Mouse (Mus musculus): ENCODE measurements around the gene Dgkq. TPM values are rescaled to one million over a fixed set of nuclear protein-coding genes. Genes with fewer than 3 reads are reported as not detected.

Gene Dgkq
- total RNA-seq, 1 experiment = 25.5 TPM

- DNase-seq (ENCODE audit: low read depth, low spot score) = no peak
- no peak overlapping the region for H3K27ac ChIP-seq (ENCODE audit: insufficient read depth, low read depth, low read length, poor library complexity, severe bottlenecking)
- H3K9me3 ChIP-seq (ENCODE audit: control insufficient read depth, insufficient read depth, low read depth, low read length) = no peaks in the 10 kb centered on the region
- peaks cover 0 to 2% of the 10 kb centered on the region in 2 experiments; a peak in 1 of 4 replicates for H3K4me1 ChIP-seq (ENCODE audit: control insufficient read depth in 2 of 2, insufficient read depth in 2 of 2, low read length in 2 of 2, poor library complexity in 1 of 2)
- peaks cover 6% of the 10 kb centered on the region; the same call in 1 of the 2 replicates for H3K36me3 ChIP-seq (ENCODE audit: control insufficient read depth, insufficient read depth, low read length, poor library complexity, severe bottlenecking)
- in situ Hi-C loops (cut with MboI; ENCODE audit: low sequenced_read_pairs in 2 of 2, unreplicated experiment in 2 of 2) = no loop called here
- H3K4me3 ChIP-seq (ENCODE audit: insufficient read depth in 1 of 2, low read depth in 1 of 2, low read length in 2 of 2, poor library complexity in 1 of 2, severe bottlenecking in 1 of 2) = no peak overlapping the region
- H3K9ac ChIP-seq (ENCODE audit: insufficient read depth, low read depth, low read length, poor library complexity, severe bottlenecking) = no peak overlapping the region
- no peak for TF ChIP-seq MAFK (IDR thresholded peaks at IDR 0.05; ENCODE audit: insufficient read depth, low read depth, low read length)
- TF ChIP-seq CHD2 (IDR thresholded peaks at IDR 0.05; ENCODE audit: low read depth, low read length) = no peak
- TF ChIP-seq ZNF384 (IDR thresholded peaks at IDR 0.05; ENCODE audit: low read depth, low read length) = no peak
- TF ChIP-seq HCFC1 (IDR thresholded peaks at IDR 0.05; ENCODE audit: borderline replicate concordance, insufficient read depth, low read length) = no peak
- no peak for TF ChIP-seq ZC3H11A (IDR thresholded peaks at IDR 0.05; ENCODE audit: borderline replicate concordance, low read depth, low read length)
Measured at GRCm38 (mm10) chr5:108708419-108708818, 38.9 kb upstream of the Dgkq start.

GRCm38 (mm10) chr5:108707758-108708157, 38.3 kb upstream of the Dgkq start:
- no peak for DNase-seq (ENCODE audit: low read depth, low spot score)
- in situ Hi-C loops (cut with MboI; ENCODE audit: low sequenced_read_pairs in 2 of 2, unreplicated experiment in 2 of 2) = no loop called here
- H3K4me3 ChIP-seq (ENCODE audit: insufficient read depth in 1 of 2, low read depth in 1 of 2, low read length in 2 of 2, poor library complexity in 1 of 2, severe bottlenecking in 1 of 2) = no peak overlapping the region
- H3K4me1 ChIP-seq (ENCODE audit: control insufficient read depth in 2 of 2, insufficient read depth in 2 of 2, low read length in 2 of 2, poor library complexity in 1 of 2) = peaks cover 0 to 2% of the 10 kb centered on the region in 2 experiments; a peak in 1 of 4 replicates
- H3K9me3 ChIP-seq (ENCODE audit: control insufficient read depth, insufficient read depth, low read depth, low read length) = no peaks in the 10 kb centered on the region
- TF ChIP-seq HCFC1 (IDR thresholded peaks at IDR 0.05; ENCODE audit: borderline replicate concordance, insufficient read depth, low read length) (no peak), MAFK (IDR thresholded peaks at IDR 0.05; ENCODE audit: insufficient read depth, low read depth, low read length) (no peak), ZNF384 (IDR thresholded peaks at IDR 0.05; ENCODE audit: low read depth, low read length) (no peak), ZC3H11A (IDR thresholded peaks at IDR 0.05; ENCODE audit: borderline replicate concordance, low read depth, low read length) (no peak), CHD2 (IDR thresholded peaks at IDR 0.05; ENCODE audit: low read depth, low read length) (no peak)
- no peak overlapping the region for H3K27ac ChIP-seq (ENCODE audit: insufficient read depth, low read depth, low read length, poor library complexity, severe bottlenecking)
- H3K9ac ChIP-seq (ENCODE audit: insufficient read depth, low read depth, low read length, poor library complexity, severe bottlenecking) = no peak overlapping the region
- H3K36me3 ChIP-seq (ENCODE audit: control insufficient read depth, insufficient read depth, low read length, poor library complexity, severe bottlenecking) = peaks cover 8% of the 10 kb centered on the region; the same call in 1 of the 2 replicates

GRCm38 (mm10) chr5:108703754-108704626, 34.5 kb upstream of the Dgkq start:
- in situ Hi-C loops (cut with MboI; ENCODE audit: low sequenced_read_pairs in 2 of 2, unreplicated experiment in 2 of 2) = no loop called here
- no peak for TF ChIP-seq HCFC1 (IDR thresholded peaks at IDR 0.05; ENCODE audit: borderline replicate concordance, insufficient read depth, low read length)
- TF ChIP-seq CHD2 (IDR thresholded peaks at IDR 0.05; ENCODE audit: low read depth, low read length) = no peak
- no peak for TF ChIP-seq ZNF384 (IDR thresholded peaks at IDR 0.05; ENCODE audit: low read depth, low read length)
- TF ChIP-seq MAFK (IDR thresholded peaks at IDR 0.05; ENCODE audit: insufficient read depth, low read depth, low read length) = no peak
- TF ChIP-seq ZC3H11A (IDR thresholded peaks at IDR 0.05; ENCODE audit: borderline replicate concordance, low read depth, low read length) = no peak

DNA sequence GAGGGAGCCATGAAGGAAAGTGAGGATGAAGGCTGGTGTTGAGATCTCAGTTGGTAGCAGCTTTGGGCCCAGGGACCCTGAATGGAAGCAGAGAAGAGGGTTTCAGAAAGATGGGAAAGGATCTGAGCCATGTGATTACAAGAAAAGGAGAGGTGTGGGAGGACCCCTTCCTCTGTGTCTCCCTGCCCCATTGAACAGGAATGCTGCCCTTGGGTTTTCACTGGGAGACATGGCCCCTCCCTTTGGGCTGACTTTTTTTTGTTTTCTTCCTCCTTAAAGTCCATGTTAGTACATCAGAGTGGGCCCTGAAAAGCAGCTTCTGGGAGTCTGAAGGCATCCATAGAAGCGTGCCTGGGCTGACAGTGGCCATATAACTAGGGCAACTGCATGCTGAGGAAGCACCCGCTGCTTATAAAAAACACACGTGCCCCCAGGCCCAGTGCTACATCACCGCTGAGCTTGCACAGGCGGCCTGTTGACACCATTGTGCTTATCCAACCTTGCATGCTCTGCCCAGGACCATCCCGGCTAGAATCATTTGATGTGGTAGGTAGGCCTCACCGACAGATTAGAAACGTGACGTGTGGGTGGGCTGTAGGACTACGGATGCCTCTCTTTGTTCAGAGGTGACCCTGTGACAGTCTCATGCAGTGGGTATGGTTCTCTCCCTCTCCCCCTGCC, 32.0 kb upstream of the Dgkq start:
- Histone ChIP-seq H3K9me3 (ENCODE audit: control insufficient read depth, insufficient read depth, low read depth, low read length) (no peaks in the 10 kb centered on the region), H3K9ac (ENCODE audit: insufficient read depth, low read depth, low read length, poor library complexity, severe bottlenecking) (no peak overlapping the region), H3K36me3 (ENCODE audit: control insufficient read depth, insufficient read depth, low read length, poor library complexity, severe bottlenecking) (peaks cover 8% of the 10 kb centered on the region; the same call in 1 of the 2 replicates), H3K4me1 (ENCODE audit: control insufficient read depth in 2 of 2, insufficient read depth in 2 of 2, low read length in 2 of 2, poor library complexity in 1 of 2) (no peaks in the 10 kb centered on the region), H3K4me3 (ENCODE audit: insufficient read depth in 1 of 2, low read depth in 1 of 2, low read length in 2 of 2, poor library complexity in 1 of 2, severe bottlenecking in 1 of 2) (no peak overlapping the region), H3K27ac (ENCODE audit: insufficient read depth, low read depth, low read length, poor library complexity, severe bottlenecking) (no peak overlapping the region)
- no peak for TF ChIP-seq ZC3H11A (IDR thresholded peaks at IDR 0.05; ENCODE audit: borderline replicate concordance, low read depth, low read length)
- TF ChIP-seq HCFC1 (IDR thresholded peaks at IDR 0.05; ENCODE audit: borderline replicate concordance, insufficient read depth, low read length) = no peak
- in situ Hi-C loops (cut with MboI; ENCODE audit: low sequenced_read_pairs in 2 of 2, unreplicated experiment in 2 of 2) = no loop called here
- no peak for DNase-seq (ENCODE audit: low read depth, low spot score)

More at GRCm38 (mm10) chr5:108703754-108704626, 34.5 kb upstream of the Dgkq start:
- Histone ChIP-seq H3K4me3 (ENCODE audit: insufficient read depth in 1 of 2, low read depth in 1 of 2, low read length in 2 of 2, poor library complexity in 1 of 2, severe bottlenecking in 1 of 2) (no peak overlapping the region), H3K27ac (ENCODE audit: insufficient read depth, low read depth, low read length, poor library complexity, severe bottlenecking) (no peak overlapping the region), H3K4me1 (ENCODE audit: control insufficient read depth in 2 of 2, insufficient read depth in 2 of 2, low read length in 2 of 2, poor library complexity in 1 of 2) (no peaks in the 10 kb centered on the region), H3K9me3 (ENCODE audit: control insufficient read depth, insufficient read depth, low read depth, low read length) (no peaks in the 10 kb centered on the region), H3K36me3 (ENCODE audit: control insufficient read depth, insufficient read depth, low read length, poor library complexity, severe bottlenecking) (peaks cover 8% of the 10 kb centered on the region; the same call in 1 of the 2 replicates), H3K9ac (ENCODE audit: insufficient read depth, low read depth, low read length, poor library complexity, severe bottlenecking) (no peak overlapping the region)
- DNase-seq (ENCODE audit: low read depth, low spot score) = no peak
